Mouse (Mus musculus) bone marrow, adult 2 months (tissue): ENCODE results near the gene Fbxw10. TPM values are rescaled to one million over a fixed set of nuclear protein-coding genes. Genes with fewer than 3 reads are reported as not detected.
A peak's percentile ranks its signal among the peaks of the same experiment; 100 is the strongest.

Source experiments
- H3K27ac ChIP-seq: fragments of 200-500 bp; 2 replicates; pipeline ENCODE4 v1.5.1; 2012; ENCODE audit warnings: low read depth, mild to moderate bottlenecking, control low read depth, inconsistent platforms, low read length; ENCODE audit not compliant: control insufficient read depth, poor library complexity, insufficient read depth
- H3K4me1 ChIP-seq: fragments of 200-500 bp; 2 replicates; pipeline ENCODE4 v1.6.1; 2011; ENCODE audit warnings: low read length; ENCODE audit not compliant: control insufficient read depth, insufficient read depth
- H3K4me3 ChIP-seq: fragments of 200-500 bp; replicated peaks from 2 replicates; pipeline ENCODE3; 2011; ENCODE audit warnings: mild to moderate bottlenecking, low read depth, low read length, control low read depth; ENCODE audit not compliant: control insufficient read depth
- CTCF ChIP-seq: fragments of 200-500 bp; IDR thresholded peaks from 2 replicates; pipeline ENCODE4 v1.5.1; 2011; ENCODE audit warnings: low read length, control low read depth; ENCODE audit not compliant: control insufficient read depth, insufficient read depth
- POLR2A ChIP-seq: fragments of 200-500 bp; IDR thresholded peaks from 2 replicates; pipeline ENCODE4 v1.6.1; 2011; ENCODE audit warnings: low read depth, mild to moderate bottlenecking, control low read depth, low read length, borderline replicate concordance; ENCODE audit not compliant: control insufficient read depth
- WGBS: fragments of 180-500 bp; shearing (Covaris S2); methylation state at CpG from one replicate; pipeline ENCODE4 v1.1.7; 2018; 5-methylcytosine and 5-hydroxymethylcytosine counted together
- polyA plus RNA-seq: library from polyadenylated mRNA; stranded (reverse); fragments of >200 nt; gene quantifications from 2 replicates; pipeline ENCODE4 v1.2.4, GENCODE M21; 2011; ENCODE audit warnings: low replicate concordance; ENCODE audit not compliant: missing spikeins, insufficient read depth, insufficient read length

Fbxw10 gene
- polyA plus RNA-seq, 1 experiment, result 2.5 TPM

GRCm38 (mm10) chr11:62877391-62877790 lies 30.5 kb downstream of the Fbxw10 start:
- TF ChIP-seq CTCF, result no peak
- TF ChIP-seq POLR2A, result no peak
- no peaks in the 10 kb centered on the region; the same call in 1 of the 2 replicates for H3K4me1 ChIP-seq
- H3K27ac ChIP-seq, result no peak overlapping the region
- WGBS, result 87% methylated on average over 1 of the region's 1 CpGs
- no peak overlapping the region for H3K4me3 ChIP-seq

- WGBS, result 2% methylated on average over 9 of the region's 9 CpGs
- peak overlapping the region; percentile 54 for H3K4me3 ChIP-seq
- no peak overlapping the region for H3K27ac ChIP-seq
- H3K4me1 ChIP-seq, result no peaks in the 10 kb centered on the region; the same call in 1 of the 2 replicates
- no peak for TF ChIP-seq CTCF
- TF ChIP-seq POLR2A, result no peak
Measured at GRCm38 (mm10) chr11:62878728-62879127, 31.9 kb downstream of the Fbxw10 start.

GRCm38 (mm10) chr11:62879220-62880048 lies 32.6 kb downstream of the Fbxw10 start, which contains the start of gene Tvp23b:
Tvp23b (plus strand) TSS chr11:62879455.
- TF ChIP-seq POLR2A, result peak; percentile 78
- no peak for TF ChIP-seq CTCF
- under 1% methylated on average over 55 of the region's 55 CpGs for WGBS

GRCm38 (mm10) chr11:62883407-62883806 lies 36.5 kb downstream of the Fbxw10 start:
- Histone ChIP-seq H3K27ac (no peak overlapping the region), H3K4me1 (no peaks in the 10 kb centered on the region; the same call in 1 of the 2 replicates), H3K4me3 (no peak overlapping the region)
- WGBS, result 54% methylated on average over 8 of the region's 8 CpGs
- no peak for TF ChIP-seq POLR2A
- no peak for TF ChIP-seq CTCF

More at GRCm38 (mm10) chr11:62879220-62880048, 32.6 kb downstream of the Fbxw10 start, which contains the start of gene Tvp23b:
- Histone ChIP-seq H3K4me3 (peak within 1 kb of the TSS; percentile 69), H3K4me1 (no peaks in the 10 kb centered on the region; the same call in 1 of the 2 replicates), H3K27ac (peak within 1 kb of the TSS; percentile 55)

- no peaks in the 10 kb centered on the region for H3K4me1 ChIP-seq
- no peak overlapping the region for H3K27ac ChIP-seq
- TF ChIP-seq CTCF (no peak), POLR2A (no peak)
- WGBS, result 86% methylated on average over 5 of the region's 5 CpGs
- H3K4me3 ChIP-seq, result no peak overlapping the region
Measured at GRCm38 (mm10) chr11:62885323-62885722, 38.5 kb downstream of the Fbxw10 start.

GRCm38 (mm10) chr11:62890796-62891195 lies 43.9 kb downstream of the Fbxw10 start:
- 88% methylated on average over 4 of the region's 4 CpGs for WGBS
- no peak overlapping the region for H3K27ac ChIP-seq

GRCm38 (mm10) chr11:62891763-62892162 lies 44.9 kb downstream of the Fbxw10 start:
- H3K4me3 ChIP-seq, result no peak overlapping the region
- H3K4me1 ChIP-seq, result no peaks in the 10 kb centered on the region
- H3K27ac ChIP-seq, result no peak overlapping the region
- 77% methylated on average over 11 of the region's 11 CpGs for WGBS
- TF ChIP-seq POLR2A, result no peak
- no peak for TF ChIP-seq CTCF

More at GRCm38 (mm10) chr11:62890796-62891195, 43.9 kb downstream of the Fbxw10 start:
- no peak for TF ChIP-seq POLR2A
- TF ChIP-seq CTCF, result no peak
- Histone ChIP-seq H3K4me3 (no peak overlapping the region), H3K4me1 (no peaks in the 10 kb centered on the region)

GRCm38 (mm10) chr11:62901699-62902323 lies 54.9 kb downstream of the Fbxw10 start:
- no peak overlapping the region for H3K27ac ChIP-seq
- H3K4me3 ChIP-seq, result no peak overlapping the region
- no peaks in the 10 kb centered on the region for H3K4me1 ChIP-seq
- TF ChIP-seq POLR2A (no peak), CTCF (0 out of 2 replicates have a peak, but pooled peaks have one; percentile 22)
- WGBS, result 29% methylated on average over 12 of the region's 12 CpGs
